Mouse (Mus musculus): ENCODE data around the gene Trim11.

Gene Trim11

DNA sequence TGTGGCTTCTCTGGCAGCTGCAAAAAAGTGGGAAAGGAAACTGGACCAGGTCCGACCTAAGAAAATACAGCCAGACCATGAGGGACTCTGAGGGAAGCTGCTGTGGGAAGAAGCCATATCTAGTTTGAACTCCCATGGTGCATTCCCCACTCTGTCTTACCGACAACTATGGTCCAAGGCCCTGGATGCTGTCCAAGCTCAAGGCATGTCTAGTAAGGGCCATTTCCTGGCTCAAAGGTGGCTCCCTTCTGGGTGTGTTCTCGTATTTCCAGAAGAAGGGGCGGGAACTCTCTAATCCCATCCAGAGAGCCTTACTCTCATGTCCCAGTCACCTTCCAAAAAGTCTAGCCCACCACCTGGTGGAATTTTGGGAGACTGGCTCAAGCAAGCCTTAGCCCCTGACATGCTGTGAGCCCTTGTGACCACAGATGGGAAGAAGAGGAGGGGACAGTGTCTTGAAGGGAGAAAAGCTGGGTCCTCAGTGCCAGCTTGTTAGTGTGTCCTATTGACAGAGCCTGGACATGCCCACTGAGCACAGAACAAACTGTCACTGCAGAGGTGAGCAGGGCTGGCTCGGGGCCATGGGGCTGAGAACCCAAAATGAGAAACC, 2.6 kb downstream of the Trim11 start:
- no peak for DNase-seq (ENCODE audit: low spot score)

DNA sequence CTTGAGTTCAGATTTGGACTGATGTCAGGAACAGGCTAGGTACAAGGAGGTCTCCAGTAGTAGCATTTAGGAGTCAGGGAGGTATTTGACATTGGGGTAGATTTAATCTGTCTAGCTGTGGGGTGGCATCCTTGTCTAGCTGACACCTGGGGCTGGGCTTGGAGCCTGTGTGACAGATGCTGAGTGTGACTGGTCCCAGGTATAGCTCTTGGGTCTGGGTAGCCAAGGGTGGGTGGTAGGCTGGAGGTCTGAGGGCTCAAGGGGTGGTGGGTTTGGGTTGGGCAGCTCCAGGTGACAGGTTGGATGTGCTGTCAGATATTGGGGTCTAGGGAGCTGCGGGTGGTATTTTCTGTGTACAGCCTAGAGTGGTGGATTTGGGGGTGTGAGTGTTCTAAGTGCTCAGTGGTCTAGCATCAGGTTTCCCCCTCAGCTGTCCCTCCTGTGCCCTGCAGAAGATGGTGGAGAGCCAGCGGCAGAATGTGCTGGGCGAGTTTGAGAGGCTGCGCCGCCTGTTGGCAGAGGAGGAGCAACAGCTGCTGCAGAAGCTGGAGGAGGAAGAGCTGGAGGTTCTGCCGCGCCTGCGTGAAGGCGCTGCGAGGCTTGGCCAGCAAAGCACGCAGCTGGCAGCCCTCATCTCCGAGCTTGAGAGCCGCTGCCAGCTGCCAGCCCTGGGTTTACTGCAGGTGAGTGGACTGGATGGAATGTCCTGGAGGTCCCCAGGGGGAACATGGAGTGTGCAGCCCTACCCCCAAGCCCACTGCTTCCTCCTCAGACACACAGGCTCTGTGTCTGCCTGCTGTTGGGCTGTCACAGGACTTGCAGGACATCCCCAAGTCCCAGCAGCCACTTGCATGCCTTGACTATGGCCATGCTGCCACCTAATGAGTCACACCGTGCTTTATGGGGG, 3.9 kb downstream of the Trim11 start:
- DNase-seq (ENCODE audit: low spot score) = no peak

DNA sequence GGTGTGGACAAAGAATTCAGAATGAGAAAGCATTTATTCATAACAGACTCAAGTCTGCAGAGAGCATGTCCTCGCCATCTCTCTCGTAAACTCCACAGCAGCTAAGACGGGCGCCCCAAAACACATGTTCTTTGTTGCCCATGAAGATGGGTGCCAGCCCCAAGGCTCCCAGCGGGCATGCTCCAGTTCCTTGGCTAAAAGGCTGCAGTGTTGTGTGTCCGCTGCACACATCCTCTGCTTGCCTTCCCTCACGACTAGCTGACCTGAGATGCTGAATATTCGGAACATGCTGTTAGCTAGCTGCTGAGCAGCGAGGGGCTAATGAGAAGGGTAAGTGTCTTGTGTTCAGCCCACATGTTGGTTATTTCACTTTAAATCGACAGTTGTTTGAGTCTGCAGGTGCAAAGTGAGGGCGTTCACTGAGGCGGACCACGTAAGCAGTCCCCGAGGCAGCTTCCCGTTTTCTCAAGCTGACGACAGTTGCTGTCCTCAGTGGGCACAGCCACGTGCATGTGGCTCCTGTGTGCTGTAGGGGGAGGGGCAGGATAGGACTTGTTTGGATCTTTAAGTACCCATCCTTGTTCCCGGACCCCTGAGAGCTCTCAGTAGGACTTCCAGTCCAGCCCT, 4.7 kb downstream of the Trim11 start:
- DNase-seq (ENCODE audit: low spot score) = no peak

DNA sequence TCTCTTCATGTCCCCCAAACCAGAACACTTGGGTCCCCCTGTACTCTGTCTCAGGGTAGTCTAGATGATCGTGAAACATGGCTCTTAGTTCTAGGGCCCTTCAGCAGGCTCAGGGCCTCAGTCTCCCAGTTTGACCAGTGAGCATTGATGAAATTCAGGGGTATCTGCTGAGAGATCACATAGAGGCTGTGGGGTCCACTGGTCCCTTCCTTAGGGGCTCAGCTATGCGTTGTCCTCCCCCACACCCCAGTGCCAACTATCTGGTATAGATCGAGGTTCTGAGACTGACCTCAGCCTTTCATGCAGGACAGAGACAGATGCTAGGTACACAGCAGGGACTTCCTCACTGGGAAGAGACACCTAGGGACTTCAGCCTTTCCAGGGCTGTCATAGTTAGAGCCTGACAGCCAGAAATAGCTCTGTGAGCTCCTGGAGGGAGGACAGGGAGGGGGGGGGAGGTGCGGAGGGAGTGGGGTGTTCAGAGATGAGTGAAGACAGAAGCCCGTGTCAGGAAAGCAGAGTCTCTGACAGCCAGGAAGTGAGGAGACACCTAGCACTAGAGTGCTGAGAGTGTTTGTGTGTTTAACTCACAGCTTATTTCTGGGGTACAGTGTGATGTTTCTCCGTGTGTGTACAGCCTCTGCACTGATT, 5.9 kb downstream of the Trim11 start:
- DNase-seq (ENCODE audit: low spot score) = no peak

DNA sequence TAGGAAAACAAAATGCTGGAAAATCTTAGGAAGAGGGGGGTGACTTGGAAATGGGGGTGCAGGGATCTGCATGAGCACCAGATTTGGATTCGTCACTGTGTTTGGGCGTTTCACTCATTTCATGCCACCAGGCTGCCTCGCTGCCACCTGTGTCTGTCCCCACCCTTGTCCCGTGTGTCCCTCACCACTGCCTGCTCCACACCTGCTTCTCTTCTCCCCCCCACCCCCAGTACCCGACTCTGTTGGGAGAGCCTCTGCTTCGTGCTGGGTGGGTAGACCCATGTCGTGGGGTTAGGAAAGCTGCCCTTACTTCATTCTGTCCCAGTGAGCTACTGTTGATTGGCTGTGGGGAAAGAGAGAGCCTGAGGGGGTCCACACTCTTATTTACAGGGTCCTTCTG, 6.8 kb downstream of the Trim11 start:
- DNase-seq (ENCODE audit: low spot score) = no peak

DNA sequence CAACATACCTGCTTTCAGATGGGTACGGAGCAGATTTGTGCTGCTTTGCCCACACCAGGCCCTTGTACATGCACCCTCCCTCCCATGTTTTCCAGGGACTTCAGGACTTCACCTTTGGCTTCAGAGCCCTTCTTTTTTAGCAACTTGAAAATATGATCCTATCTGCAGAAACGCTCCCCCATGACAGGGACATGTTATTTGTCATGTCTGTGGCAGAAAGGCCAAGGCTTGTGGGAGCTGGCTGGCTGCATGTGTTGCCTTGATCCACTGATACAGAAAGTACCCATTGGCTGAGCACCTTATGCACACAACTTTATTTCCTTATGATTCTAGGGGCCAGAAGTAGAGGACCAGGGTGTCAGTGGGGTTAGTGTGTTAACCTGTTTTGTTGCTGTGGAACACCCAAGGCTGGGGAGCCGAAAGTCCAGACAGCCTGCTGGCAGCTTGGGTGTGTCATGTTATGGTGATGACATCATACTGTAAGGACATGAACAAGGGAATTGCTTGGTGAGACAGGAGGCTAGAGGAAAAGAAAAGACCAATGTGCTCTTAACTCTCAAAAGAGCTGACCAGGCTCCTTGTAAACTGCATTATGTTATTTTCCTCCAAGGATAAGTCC, 7.5 kb downstream of the Trim11 start:
- DNase-seq (ENCODE audit: low spot score) = no peak

DNA sequence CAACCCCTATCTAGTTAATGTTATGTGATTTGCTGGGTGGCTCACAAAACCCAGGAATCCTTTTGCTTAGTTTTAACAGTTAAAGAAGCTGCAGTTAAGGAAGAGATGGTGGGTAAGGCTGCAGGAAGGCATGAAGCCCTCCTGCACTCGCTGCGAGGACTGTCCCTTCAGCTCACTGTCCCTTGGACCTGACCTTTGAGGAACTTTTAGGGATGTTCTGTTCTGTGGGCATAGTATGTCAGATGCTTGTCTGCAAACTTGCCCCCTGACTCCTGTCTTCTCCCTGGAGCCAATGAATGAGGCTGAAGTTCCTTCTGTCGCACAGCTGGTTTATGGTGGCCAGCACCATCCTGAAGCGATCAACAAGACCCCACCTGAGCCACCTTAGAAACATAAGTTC, 11.3 kb downstream of the Trim11 start:
- no peak for DNase-seq (ENCODE audit: low spot score)

DNA sequence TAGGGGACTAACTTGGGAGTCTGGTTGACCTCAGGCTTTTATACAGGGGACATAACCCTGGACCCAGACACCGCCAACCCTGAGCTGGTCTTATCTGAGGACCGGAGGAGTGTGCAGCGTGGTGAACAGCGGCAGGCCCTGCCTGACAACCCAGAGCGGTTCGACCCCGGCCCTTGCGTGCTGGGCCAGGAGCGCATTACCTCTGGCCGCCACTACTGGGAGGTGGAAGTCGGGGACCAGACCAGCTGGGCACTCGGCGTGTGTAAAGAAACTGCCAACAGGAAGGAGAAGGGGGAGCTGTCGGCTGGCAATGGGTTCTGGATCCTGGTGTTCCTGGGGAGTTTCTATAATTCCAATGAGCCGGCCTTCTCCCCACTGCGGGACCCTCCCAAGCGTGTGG, 12.2 kb downstream of the Trim11 start:
- no peak for DNase-seq (ENCODE audit: low spot score)

DNA sequence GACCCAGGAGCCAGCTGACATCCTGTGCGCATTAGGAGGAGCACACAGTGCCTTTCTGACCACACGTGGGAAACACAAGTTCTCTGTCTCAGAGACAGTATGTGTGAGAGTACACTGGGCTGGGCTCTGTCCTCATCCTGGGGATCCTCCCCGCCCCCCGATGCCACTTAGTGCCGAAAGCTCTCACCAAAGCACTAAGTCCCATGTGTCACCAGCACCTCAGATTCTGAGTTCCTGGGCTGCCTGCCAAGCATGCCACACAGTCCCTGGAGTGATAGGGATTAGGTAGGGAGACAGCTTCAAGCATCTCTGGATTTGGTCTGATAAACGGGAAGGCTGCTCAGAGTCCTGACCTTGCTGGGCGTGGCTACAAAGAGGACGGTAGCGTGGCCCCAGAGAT, 12.9 kb downstream of the Trim11 start:
- no peak for DNase-seq (ENCODE audit: low spot score)

DNA sequence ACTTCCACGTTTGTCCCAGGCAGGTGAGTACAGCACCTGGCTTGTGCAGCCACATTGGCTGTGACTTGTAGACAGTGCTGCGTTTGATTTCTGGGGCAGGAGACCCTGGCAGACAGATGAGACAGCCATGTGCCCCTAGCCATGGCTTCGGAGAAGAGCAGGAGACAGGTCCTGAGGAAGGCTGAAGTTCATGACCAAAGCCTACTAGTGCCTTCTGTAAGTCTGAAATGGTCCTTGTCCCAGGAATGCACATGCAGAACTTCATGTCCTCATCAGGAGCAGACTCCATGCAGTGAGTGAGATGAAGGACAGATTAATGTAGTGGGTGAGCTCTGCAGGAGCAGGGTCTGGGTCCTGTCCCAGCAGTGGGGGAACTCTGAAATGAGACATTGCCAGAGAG, 14.0 kb downstream of the Trim11 start:
- DNase-seq (ENCODE audit: low spot score) = no peak

DNA sequence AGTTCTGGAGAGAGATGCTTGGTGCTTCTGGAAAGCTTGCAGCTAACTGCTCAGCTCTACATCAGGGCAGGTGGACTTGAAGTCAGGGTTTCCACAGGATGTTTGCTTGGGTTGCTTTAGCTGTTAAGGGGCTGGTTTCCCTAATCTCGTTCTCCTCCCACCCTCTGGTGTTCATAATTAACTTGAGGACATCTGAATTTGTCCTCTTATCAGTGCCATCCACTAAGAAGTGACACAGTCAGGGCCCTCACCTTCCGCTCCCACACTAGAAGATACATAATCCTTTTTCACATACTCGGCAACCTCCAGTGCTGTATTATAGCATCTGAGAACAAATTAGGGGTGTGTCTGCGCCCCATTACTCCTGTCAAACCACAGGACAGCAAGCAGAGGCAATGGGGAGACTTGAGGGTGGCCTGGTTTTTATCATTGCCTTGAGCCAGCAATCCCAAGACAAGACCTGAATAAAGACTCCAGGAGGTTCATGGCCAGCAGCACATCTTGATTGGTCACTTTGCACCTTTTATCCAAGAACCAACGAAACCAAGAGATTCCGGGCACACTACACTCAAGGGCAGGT, 15.3 kb downstream of the Trim11 start:
- DNase-seq (ENCODE audit: low spot score) = no peak

DNA sequence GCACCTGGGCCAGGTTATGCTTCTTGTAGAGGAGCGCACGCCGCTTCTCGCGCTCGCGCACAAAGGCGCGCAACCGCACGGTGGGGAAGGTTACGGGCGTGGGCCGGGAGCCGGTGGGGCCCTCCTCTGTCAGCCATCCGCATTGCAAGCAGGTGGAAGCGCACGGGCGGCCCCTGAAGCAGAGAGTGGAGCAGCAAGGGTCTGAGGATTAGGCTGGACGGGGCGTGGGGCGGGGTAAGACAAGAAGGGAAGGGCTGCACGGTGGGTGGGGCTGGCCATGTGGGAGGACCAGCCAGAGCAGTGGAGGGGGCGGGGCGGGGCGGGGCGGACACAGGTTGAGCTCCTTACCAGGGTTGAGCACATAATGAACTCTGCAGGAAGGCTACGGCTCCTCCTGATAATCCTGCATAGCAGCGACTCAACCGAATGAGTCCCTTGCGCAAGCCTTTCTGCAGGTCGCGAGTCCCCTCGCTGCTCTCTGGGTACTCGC, 16.5 kb downstream of the Trim11 start:
- DNase-seq (ENCODE audit: low spot score) = peak; percentile 83

DNA sequence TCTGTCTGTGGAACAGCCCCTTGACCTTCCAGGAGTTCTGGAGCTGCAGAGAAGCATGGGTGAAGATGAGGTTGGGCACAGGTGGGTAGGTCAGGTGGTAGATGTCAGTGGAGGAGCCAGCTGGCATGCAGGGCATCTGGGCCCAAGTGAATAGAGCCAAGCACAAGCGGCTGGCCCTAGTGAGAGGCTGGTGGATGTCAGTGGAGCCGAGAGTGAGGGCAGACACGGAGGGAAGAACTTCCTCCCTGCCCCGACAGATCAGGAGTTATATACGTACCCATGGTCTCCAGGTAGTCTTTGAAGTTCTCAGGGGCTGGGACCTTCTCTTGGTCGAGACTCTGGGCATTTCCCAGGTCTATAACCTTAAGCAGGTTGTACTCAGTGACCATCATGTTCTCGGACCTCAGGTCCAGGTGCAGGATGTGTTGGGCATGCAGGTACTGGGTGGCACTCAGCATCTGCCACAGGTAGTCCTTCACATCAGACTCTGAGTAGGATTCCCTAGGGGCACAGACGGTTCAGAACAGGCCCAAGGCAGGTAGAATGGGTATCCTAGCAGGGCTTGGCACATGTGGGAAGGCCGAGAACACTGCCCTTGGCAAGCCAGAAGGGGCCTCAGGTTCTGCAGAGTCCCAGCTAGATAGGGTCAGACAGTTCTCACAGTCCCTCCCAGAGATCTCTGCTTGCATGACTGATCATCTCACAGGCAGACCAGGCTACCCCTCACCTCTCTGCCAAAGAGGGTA, 17.3 kb downstream of the Trim11 start:
- DNase-seq (ENCODE audit: low spot score) = no peak

DNA sequence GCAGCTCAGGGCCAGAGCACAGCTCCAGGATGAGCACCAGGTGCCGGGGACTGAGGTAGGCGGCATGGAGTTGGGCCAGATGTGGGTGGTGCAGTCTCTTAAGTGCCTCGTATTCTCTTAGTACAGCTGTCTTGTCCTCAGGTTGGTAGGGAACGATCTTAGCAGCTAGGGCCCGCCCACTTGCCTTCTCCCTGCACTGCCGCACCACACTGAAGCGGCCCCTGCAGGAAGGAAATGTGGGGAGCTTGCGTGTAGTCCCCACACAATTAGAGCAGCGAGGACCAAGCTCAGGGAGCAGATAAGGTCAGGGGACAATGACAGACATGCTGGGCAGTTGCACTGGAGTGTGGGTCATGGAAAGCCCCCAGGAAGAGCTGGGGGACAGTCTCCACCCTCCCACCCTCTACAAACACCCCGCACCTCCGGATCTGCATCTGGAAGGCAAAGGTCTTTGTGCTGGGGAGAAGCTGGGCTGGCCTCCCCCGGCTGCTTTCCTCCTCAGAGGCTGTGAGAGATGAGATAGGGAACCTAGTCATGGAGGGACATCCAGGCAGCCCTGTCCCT, 18.0 kb downstream of the Trim11 start:
- DNase-seq (ENCODE audit: low spot score) = no peak

DNA sequence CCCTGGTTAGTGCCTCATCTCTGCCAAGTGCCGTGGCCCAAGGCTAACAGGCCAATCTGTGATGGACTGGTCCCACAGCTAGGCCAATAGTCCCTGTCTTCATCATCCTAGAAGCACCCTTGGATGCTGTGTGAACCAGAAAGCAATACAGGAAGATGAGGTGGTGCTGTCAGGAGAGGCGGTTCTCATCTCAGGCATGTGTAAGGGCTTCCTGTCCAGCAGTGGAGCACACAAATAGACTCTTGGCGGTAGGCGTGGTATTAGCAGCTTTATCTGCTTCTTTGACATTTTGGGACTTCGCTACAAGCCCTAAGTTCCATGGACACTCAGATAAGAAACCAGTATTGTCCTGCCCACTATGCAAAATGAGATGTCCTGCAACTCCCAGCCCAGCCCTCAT, 19.6 kb downstream of the Trim11 start:
- no peak for DNase-seq (ENCODE audit: low spot score)

DNA sequence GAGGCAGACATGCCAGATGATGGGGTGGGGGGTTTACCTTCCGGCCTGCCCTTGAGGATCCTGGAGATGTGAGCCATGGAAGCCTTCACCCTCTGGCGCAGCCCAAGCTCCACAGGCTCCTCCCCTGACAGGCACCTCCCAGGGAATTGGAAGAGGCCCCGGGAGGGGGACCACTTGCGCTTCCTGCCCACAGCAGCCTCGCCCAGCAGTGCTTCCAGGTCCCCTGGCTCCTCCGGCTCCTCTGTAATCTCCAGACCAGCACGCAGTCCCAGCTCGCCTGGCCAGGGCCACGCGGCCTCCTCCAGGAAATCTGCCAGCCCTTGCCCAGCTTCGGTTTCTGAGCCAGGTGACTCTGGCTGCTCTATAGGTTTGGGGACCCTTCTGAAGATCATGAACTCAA, 21.3 kb downstream of the Trim11 start:
- DNase-seq (ENCODE audit: low spot score) = no peak

DNA sequence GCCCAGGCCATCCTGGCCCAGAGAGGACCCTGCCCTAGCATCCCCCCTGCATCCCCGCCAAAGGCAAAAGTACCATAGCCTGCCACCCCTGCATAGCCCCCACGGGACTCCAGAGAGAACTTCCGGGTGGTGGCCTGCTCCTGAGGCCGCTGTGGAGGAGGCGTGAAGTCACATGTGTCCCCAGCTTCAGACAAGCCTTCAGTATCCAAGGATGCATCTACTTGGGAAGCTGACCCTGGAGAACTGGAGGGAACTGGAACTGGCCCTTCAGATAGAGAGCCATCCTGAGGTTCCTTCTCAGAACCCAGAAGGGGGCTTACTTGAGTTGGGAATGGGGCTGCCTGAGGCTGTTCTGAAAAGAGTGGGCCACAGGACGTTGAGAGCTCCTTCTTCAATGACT, 21.9 kb downstream of the Trim11 start:
- no peak for DNase-seq (ENCODE audit: low spot score)

DNA sequence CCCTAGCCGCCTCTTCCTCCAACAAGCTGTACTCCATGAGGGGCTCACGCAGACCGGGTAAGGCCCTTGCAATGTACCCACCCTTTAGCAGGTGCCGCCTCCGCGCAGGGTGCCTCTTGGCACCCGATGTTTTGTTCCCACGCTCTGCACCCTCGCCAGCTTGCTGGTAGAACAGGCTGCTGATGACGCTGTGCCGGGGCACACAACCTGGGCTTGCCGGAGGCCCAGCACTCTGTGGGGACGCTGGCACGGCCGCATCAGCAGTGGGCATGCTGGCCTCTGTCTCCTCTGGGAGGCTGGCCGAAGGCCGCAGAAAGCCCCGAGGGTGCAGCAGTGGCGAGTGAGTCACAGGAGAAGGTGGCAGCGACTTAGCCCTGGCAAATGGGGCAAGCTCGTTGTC, 22.7 kb downstream of the Trim11 start:
- DNase-seq (ENCODE audit: low spot score) = no peak

DNA sequence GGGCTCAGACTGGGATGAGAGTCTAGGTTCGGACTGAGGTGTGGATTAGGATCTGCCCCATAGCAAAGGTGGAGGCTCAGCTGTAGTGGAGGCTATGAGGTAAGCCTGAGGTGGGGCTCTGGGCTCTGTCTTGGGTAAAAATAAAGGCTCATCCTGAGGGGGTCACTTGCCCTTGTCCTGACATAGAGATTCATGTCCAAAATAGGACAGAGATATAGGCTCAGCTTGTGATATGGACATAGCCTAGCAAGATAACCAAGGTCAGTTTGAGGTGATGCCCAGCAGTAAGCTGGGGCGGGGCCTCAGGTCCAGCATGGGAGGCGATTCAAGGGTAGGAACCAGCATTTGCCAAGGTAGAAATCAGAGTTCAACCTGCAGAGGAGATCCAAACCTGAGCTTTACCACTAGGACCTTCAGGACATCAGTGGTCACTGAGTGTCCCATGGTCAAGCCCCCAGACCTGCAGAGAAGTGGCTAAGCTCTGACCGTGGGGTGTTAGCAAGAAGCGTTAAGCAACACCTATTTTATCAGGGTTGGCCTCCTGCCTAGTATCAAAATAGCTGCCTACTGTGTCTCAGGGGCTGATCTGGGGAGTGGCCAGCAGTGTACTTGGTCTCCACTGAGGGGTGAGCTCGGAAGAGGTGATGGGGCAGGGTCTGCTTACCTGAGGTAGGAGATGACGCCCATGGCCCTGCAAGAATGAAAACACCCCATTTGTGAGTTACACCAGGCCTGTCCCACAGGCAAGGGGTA, 24.6 kb downstream of the Trim11 start:
- DNase-seq (ENCODE audit: low spot score) = no peak

DNA sequence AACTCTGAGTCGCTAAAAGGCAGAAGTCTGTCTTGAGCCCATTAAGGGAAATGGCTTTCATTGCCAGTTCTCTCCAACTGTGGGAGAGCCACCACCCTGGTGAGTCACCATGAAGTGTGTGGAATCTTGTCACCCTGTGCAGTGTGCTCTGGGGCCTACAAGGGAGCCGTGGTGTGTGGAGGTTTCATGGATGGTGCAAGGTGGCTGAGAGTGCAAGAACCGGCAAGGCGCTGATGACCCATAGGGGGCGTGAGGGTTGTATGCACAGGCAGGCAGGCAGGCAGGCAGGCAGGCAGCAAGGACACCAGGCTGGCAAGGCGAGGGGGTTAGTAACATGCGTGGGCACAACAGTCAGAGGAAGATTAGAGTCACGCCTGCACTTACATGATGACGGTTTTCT, 37.2 kb downstream of the Trim11 start:
- DNase-seq (ENCODE audit: low spot score) = no peak
